Mouse (Mus musculus) MEL (cell line): ENCODE measurements around the gene Fance. TPM values are rescaled to one million over a fixed set of nuclear protein-coding genes. Genes with fewer than 3 reads are reported as not detected.
A peak's percentile ranks its signal among the peaks of the same experiment; 100 is the strongest.
"Not testable (repeated sequence)": the region's sequence is repeated elsewhere in the genome, so short reads cannot be mapped to it uniquely, and the experiment has no call there.

ENCODE experiments used
- DNase-seq: peaks from one replicate; pipeline ENCODE4 v3.0.0; 2011; ENCODE audit warnings: low read depth, low spot score
- H3K27ac ChIP-seq: 2 replicates; pipeline ENCODE4 v1.5.1; 2012; ENCODE audit warnings: low read depth, mild to moderate bottlenecking, control low read depth, low read length, moderate library complexity; ENCODE audit not compliant: control insufficient read depth
- H3K27me3 ChIP-seq, 2 experiments: fragments of 150-350 bp in 1 of 2; sonication (generic) in 1 of 2; 2 replicates each; pipeline ENCODE4 v1.6.1; 2012; ENCODE audit warnings: low read length in 2 of 2, mild to moderate bottlenecking in 2 of 2, improper control_type of control experiment in 1 of 2, moderate library complexity in 1 of 2; ENCODE audit not compliant: insufficient read depth in 2 of 2, control insufficient read depth in 1 of 2
- H3K36me3 ChIP-seq, 2 experiments: 2 replicates each; pipeline ENCODE4 v1.6.1; 2012 to 2014; ENCODE audit warnings: low read length in 2 of 2, improper control_type of control experiment in 1 of 2, inconsistent platforms in 1 of 2, mild to moderate bottlenecking in 1 of 2; ENCODE audit not compliant: insufficient read depth in 2 of 2, control insufficient read depth in 1 of 2
- H3K4me1 ChIP-seq, 2 experiments: fragments of 150-350 bp in 1 of 2; sonication (generic) in 1 of 2; 2 replicates each; pipeline ENCODE4 v1.6.1; 2012; ENCODE audit warnings: low read length in 2 of 2, improper control_type of control experiment in 1 of 2, mild to moderate bottlenecking in 1 of 2; ENCODE audit not compliant: insufficient read depth in 2 of 2, control insufficient read depth in 1 of 2
- H3K4me3 ChIP-seq, 2 experiments: fragments of 150-350 bp in 1 of 2; sonication (generic) in 1 of 2; 2 replicates each; pipeline ENCODE4 v1.5.1; 2012; ENCODE audit warnings: low read depth in 2 of 2, low read length in 2 of 2, mild to moderate bottlenecking in 2 of 2, moderate library complexity in 2 of 2, control low read depth in 1 of 2, improper control_type of control experiment in 1 of 2; ENCODE audit not compliant: control insufficient read depth in 1 of 2, insufficient read depth in 1 of 2
- H3K79me2 ChIP-seq: 2 replicates; pipeline ENCODE4 v1.6.1; 2012; ENCODE audit warnings: mild to moderate bottlenecking, low read length, moderate library complexity; ENCODE audit not compliant: control insufficient read depth, poor library complexity, insufficient read depth
- H3K9ac ChIP-seq: 2 replicates; pipeline ENCODE4 v1.6.1; 2012; ENCODE audit warnings: low read depth, mild to moderate bottlenecking, control low read depth, low read length, moderate library complexity; ENCODE audit not compliant: control insufficient read depth, poor library complexity, severe bottlenecking
- H3K9me3 ChIP-seq: fragments of 150-350 bp; sonication (generic); replicated peaks from 2 replicates; pipeline ENCODE4 v1.6.1; 2012; ENCODE audit warnings: mild to moderate bottlenecking, low read length, improper control_type of control experiment, moderate library complexity; ENCODE audit not compliant: insufficient read depth
- CHD1 ChIP-seq: IDR thresholded peaks from 2 replicates; pipeline ENCODE4 v1.6.1; 2012; ENCODE audit warnings: low read depth, mild to moderate bottlenecking, inconsistent platforms, low read length, improper control_type of control experiment
- CHD2 ChIP-seq: IDR thresholded peaks from 2 replicates; pipeline ENCODE4 v1.6.1; 2011; ENCODE audit warnings: low read length, improper control_type of control experiment
- CTCF ChIP-seq, 3 experiments: IDR thresholded peaks in 2 of 3; conservative IDR thresholded peaks in 1 of 3; 2 replicates each; pipeline ENCODE4 v1.5.1; 2011 to 2012; ENCODE audit warnings: low read length in 3 of 3, low read depth in 2 of 3, mild to moderate bottlenecking in 2 of 3, improper control_type of control experiment in 1 of 3, inconsistent platforms in 1 of 3, mixed read lengths in 1 of 3, moderate library complexity in 1 of 3; ENCODE audit not compliant: control insufficient read depth in 1 of 3, insufficient read depth in 1 of 3, poor library complexity in 1 of 3, severe bottlenecking in 1 of 3
- ETS1 ChIP-seq: IDR thresholded peaks from 2 replicates; pipeline ENCODE4 v1.6.1; 2012; ENCODE audit warnings: low read depth, mild to moderate bottlenecking, inconsistent platforms, low read length, improper control_type of control experiment, moderate library complexity
- MEF2A ChIP-seq: IDR thresholded peaks from 2 replicates; pipeline ENCODE4 v1.6.1; 2014; ENCODE audit warnings: low read depth, mild to moderate bottlenecking, inconsistent platforms, low read length, improper control_type of control experiment; ENCODE audit not compliant: poor library complexity, insufficient replicate concordance, severe bottlenecking; ENCODE audit errors: extremely low read depth
- NRF1 ChIP-seq: IDR thresholded peaks from 2 replicates; pipeline ENCODE4 v1.6.1; 2014; ENCODE audit warnings: low read depth, mild to moderate bottlenecking, inconsistent platforms, low read length, improper control_type of control experiment, moderate library complexity; ENCODE audit not compliant: poor library complexity, insufficient read depth, severe bottlenecking
- POLR2A ChIP-seq, 2 experiments: IDR thresholded peaks; 2 replicates each; pipeline ENCODE4 v1.6.1; 2011 to 2012; ENCODE audit warnings: low read length in 2 of 2, mild to moderate bottlenecking in 2 of 2, control low read depth in 1 of 2, improper control_type of control experiment in 1 of 2, low read depth in 1 of 2, moderate library complexity in 1 of 2; ENCODE audit not compliant: control insufficient read depth in 1 of 2, insufficient read depth in 1 of 2, poor library complexity in 1 of 2
- POLR2AphosphoS2 ChIP-seq: IDR thresholded peaks from 2 replicates; pipeline ENCODE4 v1.6.1; 2011; ENCODE audit warnings: low read length, improper control_type of control experiment
- POLR2AphosphoS5 ChIP-seq: IDR thresholded peaks from 2 replicates; pipeline ENCODE4 v1.6.1; 2012; ENCODE audit warnings: low read depth, borderline replicate concordance, mild to moderate bottlenecking, inconsistent platforms, low read length, moderate library complexity, mixed read lengths
- RAD21 ChIP-seq: IDR thresholded peaks from 2 replicates; pipeline ENCODE4 v1.6.1; 2011; ENCODE audit warnings: mild to moderate bottlenecking, low read depth, low read length, improper control_type of control experiment
- SIN3A ChIP-seq: IDR thresholded peaks from 2 replicates; pipeline ENCODE4 v1.6.1; 2012; ENCODE audit warnings: low read length, improper control_type of control experiment, inconsistent platforms
- SMC3 ChIP-seq: IDR thresholded peaks from 2 replicates; pipeline ENCODE4 v1.6.1; 2011; ENCODE audit warnings: low read depth, low read length, improper control_type of control experiment
- TAL1 ChIP-seq: IDR thresholded peaks from 2 replicates; pipeline ENCODE4 v1.6.1; 2012; ENCODE audit warnings: mild to moderate bottlenecking, inconsistent platforms, low read length, moderate library complexity, mixed read lengths
- USF2 ChIP-seq, 2 experiments: IDR thresholded peaks; 2 replicates each; pipeline ENCODE4 v1.6.1; 2011 to 2012; ENCODE audit warnings: improper control_type of control experiment in 2 of 2, low read length in 2 of 2, borderline replicate concordance in 1 of 2, inconsistent platforms in 1 of 2, low read depth in 1 of 2, mild to moderate bottlenecking in 1 of 2; ENCODE audit not compliant: insufficient read depth in 1 of 2
- ZC3H11A ChIP-seq: IDR thresholded peaks from 2 replicates; pipeline ENCODE4 v1.6.1; 2012; ENCODE audit warnings: low read depth, mild to moderate bottlenecking, inconsistent platforms, low read length, improper control_type of control experiment
- ZMIZ1 ChIP-seq: IDR thresholded peaks from 2 replicates; pipeline ENCODE4 v1.6.1; 2012; ENCODE audit warnings: low read depth, mild to moderate bottlenecking, inconsistent platforms, low read length, improper control_type of control experiment, moderate library complexity
- ZNF384 ChIP-seq: IDR thresholded peaks from 2 replicates; pipeline ENCODE4 v1.6.1; 2012; ENCODE audit warnings: low read depth, mild to moderate bottlenecking, inconsistent platforms, low read length, improper control_type of control experiment
- polyA plus RNA-seq, 2 experiments: library from polyadenylated mRNA; stranded (reverse) in 1 of 2; unstranded in 1 of 2; fragments of >175 nt in 1 of 2; fragments of >200 nt in 1 of 2; gene quantifications; 2 replicates each; pipeline versions ENCODE4 v1.2.1 to v1.2.4; 2012; ENCODE audit warnings: low replicate concordance in 2 of 2, low read depth in 1 of 2; ENCODE audit not compliant: insufficient read length in 2 of 2, insufficient read depth in 1 of 2, missing spikeins in 1 of 2
- total RNA-seq: library from RNA; depleted of rRNA; stranded (reverse); fragments of 300-350 nt; gene quantifications from 2 replicates; pipeline ENCODE4 v1.2.3, GENCODE M21; 2012

Fance gene
- total and polyA plus RNA-seq, 3 experiments = 51.2 to 382 (median 105) TPM

DNA sequence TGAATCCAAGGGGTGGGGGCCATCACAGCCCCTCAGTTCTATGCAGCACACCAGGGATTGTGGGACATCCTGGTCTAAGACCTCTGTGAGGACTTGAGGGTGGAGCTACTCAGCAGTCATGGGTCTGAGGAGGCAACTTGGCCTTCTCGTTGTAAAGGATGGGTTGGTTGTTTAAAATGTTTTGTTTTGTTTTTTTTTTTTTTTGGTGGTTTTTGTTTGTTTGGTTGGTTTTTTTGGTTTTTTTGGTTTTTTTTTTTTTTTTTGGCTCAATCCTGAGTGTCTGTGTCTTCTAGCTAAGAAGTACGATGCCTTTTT, 16.9 kb downstream of the Fance start:
- peak overlapping the region; percentile 94 to 96 for H3K4me3 ChIP-seq
- H3K27me3 ChIP-seq = no peaks in the 10 kb centered on the region
- H3K27ac ChIP-seq = peak overlapping the region; percentile 91
- H3K9ac ChIP-seq = peak overlapping the region; percentile 99
- peaks cover 4 to 5% of the 10 kb centered on the region in 2 experiments; a peak in 3 of 4 replicates for H3K36me3 ChIP-seq
- no peak for DNase-seq
- peaks cover 0 to 8% of the 10 kb centered on the region in 2 experiments; a peak in 1 of 4 replicates for H3K4me1 ChIP-seq
- peaks cover 24% of the 10 kb centered on the region for H3K79me2 ChIP-seq
- TF ChIP-seq RAD21 = no peak
- 0 out of 2 replicates have a peak, but pooled peaks have one; percentile 13 for TF ChIP-seq ZNF384
- peak; percentile 78; the same call in 1 of the 2 replicates for TF ChIP-seq CHD1
- no peaks in the 10 kb centered on the region for H3K9me3 ChIP-seq

DNA sequence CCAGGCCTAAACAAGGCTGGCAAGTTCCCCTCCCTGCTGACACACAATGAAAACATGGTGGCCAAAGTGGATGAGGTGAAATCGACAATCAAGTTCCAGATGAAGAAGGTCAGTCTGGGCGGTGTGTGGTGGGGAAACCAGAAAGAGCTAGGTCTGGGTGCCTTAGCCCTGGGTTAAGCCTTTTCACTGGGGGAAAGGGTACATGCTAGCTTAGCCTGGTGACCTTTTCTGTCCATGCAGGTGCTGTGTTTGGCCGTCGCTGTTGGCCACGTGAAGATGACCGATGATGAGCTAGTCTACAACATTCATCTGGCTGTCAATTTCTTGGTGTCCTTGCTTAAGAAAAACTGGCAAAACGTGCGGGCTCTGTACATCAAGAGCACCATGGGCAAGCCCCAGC, 17.3 kb downstream of the Fance start:
- H3K4me3 ChIP-seq = peak overlapping the region; percentile 94 to 96; a peak in 3 of 4 replicates
- H3K27ac ChIP-seq = peak overlapping the region; percentile 91
- H3K79me2 ChIP-seq = peaks cover 24% of the 10 kb centered on the region
- peak overlapping the region; percentile 99 for H3K9ac ChIP-seq
- not testable (repeated sequence) for H3K9me3 ChIP-seq, H3K27me3 ChIP-seq, H3K4me1 ChIP-seq, H3K36me3 ChIP-seq, DNase-seq
- 0 out of 2 replicates have a peak, but pooled peaks have one; percentile 20 for TF ChIP-seq CHD1

DNA sequence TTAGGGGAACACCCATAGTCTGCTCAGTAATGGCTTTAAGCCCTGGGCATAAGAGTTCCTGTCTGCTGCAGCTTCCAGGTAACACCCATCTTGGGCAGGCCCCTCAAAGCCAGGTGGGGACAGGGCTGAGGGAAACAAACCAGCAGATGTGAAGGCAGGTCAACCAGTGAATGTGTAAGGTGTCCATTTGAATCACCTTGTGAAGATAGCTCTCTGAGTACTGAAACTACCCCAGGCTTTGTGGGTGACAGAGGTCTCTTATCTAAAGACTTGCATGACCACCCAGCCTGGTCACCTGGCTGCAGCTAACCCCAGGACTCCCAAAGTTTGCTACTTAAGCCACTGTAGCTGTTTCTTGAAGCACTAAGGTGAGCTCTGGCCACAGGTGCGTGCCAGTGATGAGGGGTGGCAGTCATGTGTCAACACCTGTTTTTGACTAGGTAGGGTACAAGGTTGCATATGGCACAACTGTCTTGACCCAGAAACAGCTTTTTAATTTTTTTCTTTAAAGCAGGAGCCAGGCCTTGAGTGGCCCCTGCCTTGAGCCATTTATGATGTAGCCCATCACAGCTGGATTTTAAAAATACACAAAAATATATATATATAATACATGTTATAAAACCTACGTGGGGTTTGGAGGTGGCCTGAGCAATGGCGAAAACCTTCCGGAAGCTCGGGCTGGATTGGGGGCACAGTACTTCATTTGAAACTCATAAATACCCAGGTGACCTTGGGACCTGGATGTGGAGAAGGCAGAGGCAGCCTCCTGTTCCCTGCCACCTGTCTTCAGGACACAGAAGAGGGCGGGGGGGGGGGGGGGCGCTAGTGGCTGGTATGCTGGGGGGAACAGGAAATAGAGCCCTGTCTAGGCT, 18.2 kb downstream of the Fance start:
- peaks cover 4 to 5% of the 10 kb centered on the region in 2 experiments; a peak in 3 of 4 replicates for H3K36me3 ChIP-seq
- DNase-seq = peak; percentile 58
- no peaks in the 10 kb centered on the region for H3K27me3 ChIP-seq
- peaks cover 0 to 8% of the 10 kb centered on the region in 2 experiments; a peak in 1 of 4 replicates for H3K4me1 ChIP-seq
- TF ChIP-seq SIN3A (no peak), POLR2AphosphoS2 (peak; percentile 98), ZNF384 (no peak), MEF2A (no peak), NRF1 (no peak), ZC3H11A (no peak), POLR2AphosphoS5 (no peak; the same call in 1 of the 2 replicates), ZMIZ1 (peak; percentile 89), POLR2A (IDR thresholded peaks at IDR 0.05; ENCODE audit: control insufficient read depth in 1 of 2, insufficient read depth in 1 of 2, low read depth in 1 of 2, low read length in 2 of 2, poor library complexity in 1 of 2) (peak; percentile 52 to 79; a peak in 3 of 4 replicates), TAL1 (no peak), CTCF (IDR thresholded peaks at IDR 0.05 in 2 of 3, conservative IDR thresholded peaks at IDR 0.05 in 1 of 3; ENCODE audit: control insufficient read depth in 1 of 3, insufficient read depth in 1 of 3, low read depth in 2 of 3, low read length in 3 of 3, poor library complexity in 1 of 3, severe bottlenecking in 1 of 3) (no peak), ETS1 (0 out of 2 replicates have a peak, but pooled peaks have one; percentile 8), SMC3 (peak; percentile 13; the same call in 1 of the 2 replicates), USF2 (IDR thresholded peaks at IDR 0.05; ENCODE audit: borderline replicate concordance in 1 of 2, insufficient read depth in 1 of 2, low read depth in 1 of 2, low read length in 2 of 2) (no peak), CHD2 (peak; percentile 63)
- no peaks in the 10 kb centered on the region for H3K9me3 ChIP-seq
- H3K79me2 ChIP-seq = peaks cover 24% of the 10 kb centered on the region
- H3K27ac ChIP-seq = peak overlapping the region; percentile 11; the same call in 1 of the 2 replicates
- H3K4me3 ChIP-seq = peak overlapping the region in 1 of 2 experiments; percentile 96; a peak in 2 of 4 replicates
- peak overlapping the region; percentile 99 for H3K9ac ChIP-seq
